Mouse (Mus musculus) midbrain, postnatal 0 days (tissue): ENCODE measurements around the gene Rbbp8nl. TPM values are rescaled to one million over a fixed set of nuclear protein-coding genes. Genes with fewer than 3 reads are reported as not detected.

Experiments
- ATAC-seq: fragments of 200-750 bp; cut with Nextera tagmentation; 2 replicates; pipeline ENCODE4 v1.8.0; 2017; ENCODE audit warnings: moderate number of reproducible peaks, mild to moderate bottlenecking, moderate TSS enrichment, moderate library complexity; ENCODE audit not compliant: low FRiP score
- DNase-seq: peaks from one replicate; pipeline ENCODE4 v3.0.0-alpha.2; 2015; ENCODE audit warnings: low spot score
- H3K27ac ChIP-seq: fragments of 300-500 bp; sonication (generic); 2 replicates; pipeline ENCODE4 v1.5.1; 2014; ENCODE audit warnings: low read depth, mild to moderate bottlenecking, low read length, mixed read lengths
- H3K27me3 ChIP-seq: fragments of 300-500 bp; sonication (generic); 2 replicates; pipeline ENCODE4 v1.6.1; 2014; ENCODE audit warnings: low read length, control low read depth, mixed read lengths; ENCODE audit not compliant: insufficient read depth
- H3K36me3 ChIP-seq: fragments of 300-500 bp; sonication (generic); 2 replicates; pipeline ENCODE4 v1.6.1; 2014; ENCODE audit warnings: low read length, control low read depth, mixed read lengths; ENCODE audit not compliant: insufficient read depth
- H3K4me1 ChIP-seq: fragments of 300-500 bp; sonication (generic); 2 replicates; pipeline ENCODE4 v1.6.1; 2014; ENCODE audit warnings: mild to moderate bottlenecking, control low read depth, antibody characterized with exemption, low read length, mixed read lengths; ENCODE audit not compliant: insufficient read depth
- H3K4me2 ChIP-seq: fragments of 300-500 bp; sonication (generic); 2 replicates; pipeline ENCODE4 v1.6.1; 2014; ENCODE audit warnings: low read depth, mild to moderate bottlenecking, low read length, mixed read lengths; ENCODE audit not compliant: poor library complexity, severe bottlenecking
- H3K4me3 ChIP-seq: fragments of 300-500 bp; sonication (generic); 2 replicates; pipeline ENCODE4 v1.5.1; 2014; ENCODE audit warnings: low read depth, mild to moderate bottlenecking, low read length, moderate library complexity
- H3K9ac ChIP-seq: fragments of 300-500 bp; sonication (generic); replicated peaks from 2 replicates; pipeline ENCODE4 v1.6.1; 2014; ENCODE audit warnings: mild to moderate bottlenecking, low read length, moderate library complexity, mixed read lengths; ENCODE audit not compliant: poor library complexity, severe bottlenecking
- H3K9me3 ChIP-seq: fragments of 300-500 bp; sonication (generic); 2 replicates; pipeline ENCODE4 v1.6.1; 2016; ENCODE audit warnings: low read length, control low read depth
- CTCF ChIP-seq: IDR thresholded peaks from 2 replicates; pipeline ENCODE4 v1.5.1; 2016; ENCODE audit warnings: antibody characterized with exemption, mild to moderate bottlenecking
- WGBS: fragments of 180-500 bp; shearing (Covaris S2); extraction: QIAGEN DNeasy Blood & Tissue Kit; methylation state at CpG from one replicate; pipeline ENCODE4 v1.1.7; 2014; 5-methylcytosine and 5-hydroxymethylcytosine counted together
- microRNA-seq: library from miRNA; unstranded; fragments of <30 nt; microRNA quantifications from one replicate; pipeline ENCODE4, GENCODE M21; 2016; ENCODE audit warnings: borderline number of aligned reads
- polyA plus RNA-seq: library from polyadenylated mRNA; unstranded; fragments of >200 nt; fragmentation: Nextera tagmentation; extraction: Ambion mirVana; gene quantifications from 2 replicates; pipeline ENCODE4 v1.2.1, GENCODE M21; 2015
- total RNA-seq: library from RNA; depleted of rRNA; stranded (reverse); fragments of >200 nt; gene quantifications from 2 replicates; pipeline ENCODE4 v1.2.3, GENCODE M21; 2014; rRNA removed

Rbbp8nl gene
- total and polyA plus RNA-seq, 2 experiments from 2014 or later = not detected

- H3K9me3 ChIP-seq = no peaks in the 10 kb centered on the region
- H3K36me3 ChIP-seq = no peaks in the 10 kb centered on the region
- no peak for TF ChIP-seq CTCF
- H3K4me3 ChIP-seq = no peak overlapping the region
- DNase-seq (no peak), ATAC-seq (no peak)
- H3K27me3 ChIP-seq = no peaks in the 10 kb centered on the region
- no peaks in the 10 kb centered on the region for H3K4me1 ChIP-seq
- H3K9ac ChIP-seq = no peak overlapping the region
- H3K4me2 ChIP-seq = no peak overlapping the region
- no peak overlapping the region for H3K27ac ChIP-seq
- 88% methylated on average over 7 of the region's 7 CpGs for WGBS
These were observed 56.4 kb downstream of the Rbbp8nl start for GRCm38 (mm10) chr2:180233101-180233904.

- 65% methylated on average over 4 of the region's 4 CpGs for WGBS
- ATAC-seq = no peak
- H3K4me2 ChIP-seq = no peak overlapping the region
- no peaks in the 10 kb centered on the region for H3K9me3 ChIP-seq
- no peaks in the 10 kb centered on the region for H3K36me3 ChIP-seq
- no peak overlapping the region for H3K4me3 ChIP-seq
- no peak overlapping the region for H3K27ac ChIP-seq
- H3K4me1 ChIP-seq = no peaks in the 10 kb centered on the region
- TF ChIP-seq CTCF = no peak
- no peak for DNase-seq
- H3K9ac ChIP-seq = no peak overlapping the region
- H3K27me3 ChIP-seq = peaks cover 5% of the 10 kb centered on the region; the same call in 1 of the 2 replicates
These were observed 59.2 kb downstream of the Rbbp8nl start for GRCm38 (mm10) chr2:180230482-180230881.

GRCm38 (mm10) chr2:180229129-180229528 is 60.5 kb downstream of the Rbbp8nl start:
- DNase-seq (no peak), ATAC-seq (no peak)
- no peaks in the 10 kb centered on the region for H3K36me3 ChIP-seq
- no peak overlapping the region for H3K4me2 ChIP-seq
- no peak for TF ChIP-seq CTCF
- H3K4me3 ChIP-seq = no peak overlapping the region
- no peak overlapping the region for H3K9ac ChIP-seq
- WGBS = 92% methylated on average over 3 of the region's 3 CpGs
- no peaks in the 10 kb centered on the region for H3K9me3 ChIP-seq
- H3K27ac ChIP-seq = no peak overlapping the region
- peaks cover 15% of the 10 kb centered on the region; the same call in 1 of the 2 replicates for H3K27me3 ChIP-seq
- no peaks in the 10 kb centered on the region for H3K4me1 ChIP-seq

GRCm38 (mm10) chr2:180228592-180228991 is 61.1 kb downstream of the Rbbp8nl start:
- Histone ChIP-seq H3K4me3 (no peak overlapping the region), H3K9ac (no peak overlapping the region), H3K4me1 (no peaks in the 10 kb centered on the region), H3K27me3 (peaks cover 18% of the 10 kb centered on the region; the same call in 1 of the 2 replicates), H3K4me2 (no peak overlapping the region), H3K36me3 (no peaks in the 10 kb centered on the region), H3K27ac (no peak overlapping the region), H3K9me3 (no peaks in the 10 kb centered on the region)
- DNase-seq (peak; percentile 29), ATAC-seq (no peak)
- TF ChIP-seq CTCF = no peak
- 71% methylated on average over 7 of the region's 7 CpGs for WGBS

GRCm38 (mm10) chr2:180228060-180228458 is 61.6 kb downstream of the Rbbp8nl start:
- ATAC-seq (no peak), DNase-seq (no peak)
- Histone ChIP-seq H3K4me2 (no peak overlapping the region), H3K27ac (no peak overlapping the region), H3K9ac (no peak overlapping the region), H3K36me3 (no peaks in the 10 kb centered on the region), H3K9me3 (no peaks in the 10 kb centered on the region), H3K27me3 (peaks cover 23% of the 10 kb centered on the region; the same call in 1 of the 2 replicates), H3K4me1 (no peaks in the 10 kb centered on the region), H3K4me3 (no peak overlapping the region)
- no peak for TF ChIP-seq CTCF
- WGBS = 56% methylated on average over 6 of the region's 6 CpGs

Small RNA genes lying within 50 kb of the gene (microRNA-seq; reads per million reads assigned to microRNA genes)
- gene Mir3091 = not detected

Other genes starting within 250 kb of the Rbbp8nl start
- 197 and 234 TPM in 2 replicates for gene Psma7, start 247.4 kb downstream of the Rbbp8nl start, total RNA-seq
- gene Psma7, start 247.4 kb downstream of the Rbbp8nl start, polyA plus RNA-seq = 584 and 586 TPM in 2 replicates
- gene Ss18l1, start 247.4 kb downstream of the Rbbp8nl start, total RNA-seq = 110 and 111 TPM in 2 replicates
- gene Ss18l1, start 247.4 kb downstream of the Rbbp8nl start, polyA plus RNA-seq = 49.2 and 52.3 TPM in 2 replicates
- 18.0 and 21.3 TPM in 2 replicates for gene Mtg2, start 219.3 kb downstream of the Rbbp8nl start, total RNA-seq
- gene Mtg2, start 219.3 kb downstream of the Rbbp8nl start, polyA plus RNA-seq = 27.3 and 29.1 TPM in 2 replicates
- 6.2 and 9.3 TPM in 2 replicates for gene Hrh3, start 185.4 kb downstream of the Rbbp8nl start, total RNA-seq
- gene Hrh3, start 185.4 kb downstream of the Rbbp8nl start, polyA plus RNA-seq = 4.9 and 6.2 TPM in 2 replicates
- 52.6 and 67.5 TPM in 2 replicates for gene Osbpl2, start 170.6 kb downstream of the Rbbp8nl start, total RNA-seq
- 64.9 and 70.3 TPM in 2 replicates for gene Osbpl2, start 170.6 kb downstream of the Rbbp8nl start, polyA plus RNA-seq
- 98.2 and 105 TPM in 2 replicates for gene Adrm1, start 118.4 kb downstream of the Rbbp8nl start, total RNA-seq
- 222 and 224 TPM in 2 replicates for gene Adrm1, start 118.4 kb downstream of the Rbbp8nl start, polyA plus RNA-seq
- gene Lama5, start 64.0 kb downstream of the Rbbp8nl start, total RNA-seq = 5.9 and 8.9 TPM in 2 replicates
- gene Lama5, start 64.0 kb downstream of the Rbbp8nl start, polyA plus RNA-seq = 1.8 and 1.9 TPM in 2 replicates
- gene Rps21, start 32.5 kb downstream of the Rbbp8nl start, total RNA-seq = 574 and 749 TPM in 2 replicates
- 388 and 422 TPM in 2 replicates for gene Rps21, start 32.5 kb downstream of the Rbbp8nl start, polyA plus RNA-seq
- gene Cables2, start 16.4 kb downstream of the Rbbp8nl start, total RNA-seq = 59.1 and 67.9 TPM in 2 replicates
- 32.6 and 37.8 TPM in 2 replicates for gene Cables2, start 16.4 kb downstream of the Rbbp8nl start, polyA plus RNA-seq
- gene Gata5, start 44.8 kb upstream of the Rbbp8nl start, total RNA-seq = not detected in 2 replicates
- gene Gata5, start 44.8 kb upstream of the Rbbp8nl start, polyA plus RNA-seq = not detected in 2 replicates
- gene Slco4a1, start 166.4 kb upstream of the Rbbp8nl start, total RNA-seq = 1.5 and 5.1 TPM in 2 replicates
- gene Slco4a1, start 166.4 kb upstream of the Rbbp8nl start, polyA plus RNA-seq = 2.5 and 2.8 TPM in 2 replicates
- gene Ntsr1, start 210.1 kb upstream of the Rbbp8nl start, total RNA-seq = 12.6 and 15.2 TPM in 2 replicates
- 4.1 and 4.7 TPM in 2 replicates for gene Ntsr1, start 210.1 kb upstream of the Rbbp8nl start, polyA plus RNA-seq